Mouse (Mus musculus) embryo, embryonic 11.5 days (tissue): Measurements from ENCODE around the gene Gm14434.
"Not testable (repeated sequence)": the region's sequence is repeated elsewhere in the genome, so short reads cannot be mapped to it uniquely, and the experiment has no call there.

Source experiments
- DNase-seq: peaks from one replicate; pipeline ENCODE4 v3.0.0-alpha.2; 2012; ENCODE audit warnings: low read depth, low spot score

Gm14434 gene

GRCm38 (mm10) chr2:176486683-176487082, at the start of gene Gm14434:
Gm14434 (minus strand) TSS chr2:176486783.
- not testable (repeated sequence) for DNase-seq

GRCm38 (mm10) chr2:176520756-176521155, 34.2 kb upstream of the Gm14434 start, which contains the start of gene Zfp967:
Zfp967 (plus strand) TSS chr2:176521056.
- not testable (repeated sequence) for DNase-seq

GRCm38 (mm10) chr2:176423294-176423693, 63.3 kb downstream of the Gm14434 start, which contains the start of gene Gm14435:
Gm14435 (plus strand) TSS chr2:176423594.
- not testable (repeated sequence) for DNase-seq
